Mouse (Mus musculus) telencephalon, adult 2 months (tissue): ENCODE data around the gene Rpa2.

ENCODE experiments used
- DNase-seq: peaks from one replicate; pipeline ENCODE4 v3.0.0-alpha.2; 2011; ENCODE audit warnings: low read depth, low spot score

The Rpa2 gene

DNA sequence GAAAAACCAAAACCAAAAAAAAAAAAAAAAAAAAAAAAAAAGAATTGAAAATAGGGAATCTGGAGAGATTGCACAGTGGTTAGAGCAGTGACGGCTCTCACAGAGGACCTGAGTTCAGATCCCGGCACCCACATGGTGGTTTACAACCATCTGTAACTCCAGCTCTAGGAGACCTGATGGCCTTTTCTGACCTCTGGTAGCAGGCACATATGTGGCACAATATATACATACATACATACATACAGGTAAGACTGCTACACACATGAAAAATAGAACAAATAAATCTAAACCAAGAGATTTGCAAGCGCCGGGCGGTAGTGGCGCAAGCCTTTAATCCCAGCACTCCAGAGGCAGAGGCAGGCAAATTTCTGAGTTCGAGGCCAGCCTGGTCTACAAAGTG, 35.7 kb downstream of the Rpa2 start:
- DNase-seq = no peak

DNA sequence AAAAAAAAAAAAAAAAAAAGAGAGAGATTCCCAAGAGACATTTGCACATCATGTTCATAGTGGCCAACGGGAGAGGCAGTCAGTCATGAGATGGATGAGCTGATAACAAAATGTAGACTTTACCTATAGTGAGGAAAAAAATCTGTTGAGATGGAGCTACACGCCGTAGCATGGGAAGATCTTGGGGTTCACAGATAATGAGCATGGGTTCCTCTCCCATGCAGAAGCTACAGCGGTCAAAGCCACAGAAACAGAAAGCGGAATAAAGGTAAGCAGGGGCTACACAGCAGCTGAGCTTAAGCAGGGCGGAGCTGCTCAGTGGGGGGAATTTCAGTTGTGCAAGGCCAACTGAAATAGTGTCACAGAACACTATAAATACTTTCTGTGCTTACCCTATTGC, 36.2 kb downstream of the Rpa2 start:
- no peak for DNase-seq

DNA sequence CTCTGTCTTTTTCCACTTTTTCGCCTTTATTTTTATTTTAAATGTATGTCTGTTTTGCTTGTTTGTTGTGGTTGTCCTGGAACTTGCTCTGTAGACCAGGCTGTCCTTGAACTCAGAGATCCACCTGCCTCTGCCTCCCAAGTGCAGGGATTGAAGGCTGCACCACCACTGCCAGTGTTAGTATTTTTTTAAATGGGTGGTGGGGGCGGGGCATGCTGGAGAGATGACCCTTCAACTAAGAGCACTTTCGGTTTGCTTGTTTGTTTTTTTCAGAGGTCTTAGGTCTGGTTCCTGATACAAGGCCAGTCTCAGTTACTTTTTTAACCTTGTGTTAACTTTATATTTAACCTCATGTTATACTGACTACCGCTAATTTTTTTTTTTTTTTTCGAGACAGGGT, 37.0 kb downstream of the Rpa2 start:
- DNase-seq = no peak

DNA sequence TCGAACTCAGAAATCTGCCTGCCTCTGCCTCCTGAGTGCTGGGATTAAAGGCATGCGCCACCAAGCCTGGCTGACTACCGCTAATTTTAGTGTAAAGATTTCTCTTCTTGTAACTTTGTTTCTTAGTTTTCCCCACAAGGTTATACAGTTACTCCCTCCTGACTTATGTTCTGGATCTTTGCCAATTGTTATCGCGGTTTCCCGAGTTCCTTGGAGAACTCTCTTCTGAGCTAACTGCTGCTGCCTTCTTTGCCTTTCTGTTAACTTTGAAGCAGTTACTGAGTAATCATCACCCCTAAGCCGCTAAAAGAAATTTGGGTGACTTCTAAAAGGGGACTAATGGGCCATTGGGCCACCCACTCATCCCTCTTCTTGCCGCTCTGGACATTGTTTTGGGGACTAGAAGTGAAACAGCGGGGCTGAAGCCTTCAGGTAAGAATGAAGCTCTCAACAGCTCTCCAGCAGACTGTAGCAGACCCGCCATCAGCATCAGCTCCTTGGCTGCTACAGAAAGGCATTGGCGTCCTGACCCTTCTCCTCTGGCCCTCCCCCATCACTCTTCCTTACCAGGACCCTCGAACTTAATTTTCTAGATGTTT, 37.6 kb downstream of the Rpa2 start:
- DNase-seq = no peak

DNA sequence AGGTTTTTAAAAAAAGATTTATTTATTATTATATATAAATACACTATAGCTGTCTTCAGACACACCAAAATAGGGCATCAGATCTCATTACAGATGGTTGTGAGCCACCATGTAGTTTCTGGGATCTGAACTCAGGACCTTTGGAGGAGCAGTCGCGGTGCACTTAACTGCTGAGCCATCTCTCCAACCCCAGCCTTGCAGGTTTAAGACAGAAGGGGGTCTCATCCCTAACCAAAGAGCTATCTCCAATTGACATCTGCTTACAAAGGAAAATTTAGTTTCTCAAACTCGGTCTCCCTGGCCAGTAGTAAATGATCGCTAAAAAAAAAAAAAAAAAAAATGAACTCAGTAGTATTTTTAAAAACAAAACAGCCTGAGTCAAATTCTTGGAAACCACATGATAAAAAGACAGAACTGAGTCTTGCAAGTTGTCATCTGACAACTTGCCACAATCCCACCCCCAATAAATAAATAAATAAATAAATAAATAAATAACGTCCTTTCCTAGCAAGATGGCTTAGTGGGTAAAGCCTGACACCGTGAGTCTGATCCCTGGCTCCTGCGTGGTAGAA, 38.6 kb downstream of the Rpa2 start:
- DNase-seq = no peak

DNA sequence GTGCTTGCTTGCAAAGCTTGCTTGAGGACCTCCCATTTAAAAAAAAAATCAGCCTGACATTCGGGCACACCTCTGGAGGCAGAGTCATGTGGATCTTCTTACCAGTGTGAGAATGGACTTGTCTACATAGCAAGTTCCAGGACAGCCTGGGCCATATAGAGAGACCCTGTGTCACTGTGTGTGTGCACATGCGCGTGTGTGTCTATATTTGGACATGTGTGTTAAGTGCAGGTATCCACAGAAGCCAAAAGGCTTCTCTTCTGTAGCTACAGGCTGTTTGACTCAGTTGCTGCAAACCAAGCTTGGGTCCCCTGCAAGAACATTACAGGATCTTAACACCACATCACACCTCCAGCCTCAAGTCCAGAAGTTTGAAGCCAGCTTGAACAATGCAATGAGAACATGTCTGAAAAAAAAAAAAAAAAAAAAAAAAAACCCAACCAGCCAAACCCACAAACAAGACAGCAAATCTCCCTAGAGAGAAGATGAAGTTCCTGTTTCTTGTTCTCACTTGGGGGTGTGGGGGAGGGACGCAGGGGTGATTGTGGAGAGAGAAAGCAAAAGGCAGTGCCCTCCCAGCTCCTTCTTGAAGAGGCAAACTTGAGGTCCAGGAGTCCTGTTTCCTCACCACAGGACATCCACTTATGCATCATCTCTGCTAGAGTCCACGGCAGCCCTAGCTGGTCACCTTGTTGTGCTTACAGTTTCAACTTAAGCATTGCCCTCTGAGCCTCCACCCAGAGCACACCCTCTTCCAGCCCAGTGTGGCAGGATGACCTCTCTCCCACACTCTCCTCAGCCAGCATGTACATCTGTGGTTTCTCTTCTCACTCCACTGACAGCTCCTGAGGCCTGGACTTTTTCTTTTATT, 39.9 kb downstream of the Rpa2 start:
- DNase-seq = no peak

DNA sequence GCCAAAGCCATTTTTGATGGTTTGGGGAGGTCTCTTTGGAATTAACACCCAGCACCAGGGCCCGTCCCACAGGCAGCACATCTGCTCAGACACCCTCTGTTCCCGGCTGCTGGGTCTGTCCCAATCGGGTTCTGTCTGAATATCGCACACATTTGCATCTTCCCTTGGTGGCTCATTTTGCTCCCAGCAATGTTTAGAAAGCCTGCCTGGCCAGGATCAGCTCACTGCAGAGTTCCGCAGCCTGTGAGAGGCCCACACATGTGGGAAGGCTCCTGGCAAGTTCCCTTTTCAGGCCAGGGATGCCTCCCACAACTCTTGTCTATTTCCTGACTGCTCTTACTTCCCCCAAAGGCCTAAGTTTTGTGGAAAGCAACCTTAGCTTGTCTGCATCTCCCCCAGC, 41.5 kb downstream of the Rpa2 start:
- DNase-seq = peak; percentile 78

DNA sequence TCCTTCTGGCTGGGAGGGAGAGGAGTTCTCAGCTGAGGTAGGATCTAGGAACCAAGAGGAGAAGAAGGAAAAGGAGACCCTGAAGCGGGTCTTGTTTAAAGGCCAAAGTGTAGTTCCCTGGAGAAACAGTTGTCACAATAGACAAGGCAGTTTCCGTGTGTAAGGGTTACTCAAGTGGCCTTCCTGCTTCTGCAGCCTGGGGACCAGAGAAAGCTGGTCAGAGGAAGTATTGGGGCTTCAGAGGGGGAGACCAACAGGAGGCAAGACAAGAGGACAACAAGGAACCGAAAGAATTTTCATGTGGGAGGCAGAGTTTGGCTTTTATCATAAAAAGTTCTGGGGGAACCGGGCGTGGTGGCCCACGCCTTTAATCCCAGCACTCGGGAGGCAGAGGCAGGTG, 48.3 kb downstream of the Rpa2 start:
- no peak for DNase-seq

DNA sequence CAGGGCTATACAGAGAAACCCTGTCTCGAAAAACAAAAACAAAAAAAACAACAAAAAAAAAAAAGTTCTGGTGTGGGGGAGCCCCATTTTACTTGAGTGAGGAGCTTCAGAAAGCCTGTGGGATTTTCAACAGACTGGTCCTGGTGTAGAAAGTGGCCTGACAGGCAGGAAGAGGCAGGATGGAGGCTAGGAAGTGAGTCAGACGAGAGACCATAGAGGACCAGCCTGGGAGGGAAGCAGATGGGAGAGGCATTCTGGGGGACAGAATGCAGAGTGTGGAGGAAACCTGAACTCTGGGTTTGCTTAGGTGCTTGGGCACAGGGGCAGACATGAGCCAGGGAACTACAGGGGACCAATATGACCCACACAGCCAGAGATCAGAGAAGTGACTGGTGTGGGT, 48.7 kb downstream of the Rpa2 start:
- no peak for DNase-seq

DNA sequence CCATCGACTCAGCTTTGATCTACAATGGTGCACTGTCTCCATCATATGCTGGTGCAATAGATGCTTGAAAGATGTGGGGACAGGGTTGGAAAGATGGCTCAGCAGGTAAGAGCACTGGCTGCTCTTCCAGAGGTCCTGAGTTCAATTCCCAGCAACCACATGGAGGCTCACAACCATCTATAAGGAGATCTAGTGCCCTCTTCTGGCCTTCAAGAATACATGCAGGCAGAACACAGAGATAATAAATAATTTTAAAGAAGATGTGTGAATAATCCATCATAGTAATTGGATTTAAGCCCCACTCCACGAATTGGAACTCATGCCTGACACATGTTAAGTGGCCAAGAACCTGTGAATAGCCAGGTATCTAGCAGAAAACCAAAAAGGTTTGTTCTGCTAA, 50.3 kb downstream of the Rpa2 start:
- DNase-seq = no peak

DNA sequence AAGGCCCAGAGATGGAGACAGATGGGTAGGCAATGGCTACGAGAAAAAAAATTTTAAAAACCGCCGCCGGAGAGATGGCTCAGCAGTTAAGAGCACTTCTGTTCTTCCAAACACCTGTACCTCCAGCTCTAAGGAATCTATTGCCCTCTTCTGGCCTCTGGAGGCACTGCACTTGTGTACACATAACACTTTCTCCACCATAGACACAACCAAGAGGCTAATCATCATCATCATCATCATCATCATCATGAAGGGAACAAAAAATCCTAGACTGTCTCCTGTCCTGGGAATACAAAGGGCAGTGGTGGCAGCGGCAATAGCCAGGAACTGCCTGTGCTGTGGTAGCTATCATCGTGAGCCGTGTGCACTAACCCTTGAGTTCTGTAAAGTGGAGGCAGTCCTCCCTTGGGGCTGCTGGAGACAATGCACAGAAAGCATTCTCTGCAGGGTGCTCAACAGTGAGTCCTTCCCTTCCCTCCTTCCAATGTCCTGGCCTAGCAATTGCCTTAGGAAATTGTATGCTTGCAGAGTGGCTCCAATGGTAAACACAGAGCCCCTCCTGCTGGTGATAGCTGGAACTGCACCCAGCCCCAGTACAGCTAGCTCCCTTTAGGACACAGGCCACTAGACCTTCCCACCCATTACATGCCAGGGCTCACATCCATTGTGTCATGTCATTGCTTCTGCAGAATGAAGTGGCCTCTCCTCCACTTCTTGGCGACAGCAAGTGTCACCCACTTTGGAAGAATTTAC, 55.7 kb downstream of the Rpa2 start:
- DNase-seq = no peak
